Mouse (Mus musculus): ENCODE measurements around the gene Vmn1r224. TPM values are rescaled to one million over a fixed set of nuclear protein-coding genes. Genes with fewer than 3 reads are reported as not detected.

Vmn1r224 gene
- not detected in 2 replicates for polyA plus RNA-seq (2021; fragmentation: Nextera tagmentation)
- long read RNA-seq, experiment 1, result 0 reads
- long read RNA-seq, experiment 2, result 0 reads

GRCm38 (mm10) chr17:20413846-20414245 is at the start of gene Vmn1r224:
TSS of gene Vmn1r224 (plus strand) at chr17:20414146.

Other genes starting within 250 kb of the Vmn1r224 start
- gene Fpr-rs6, start 231.0 kb upstream of the Vmn1r224 start, polyA plus RNA-seq (2021; fragmentation: Nextera tagmentation), result not detected in 2 replicates
- not detected in 2 replicates for gene Vmn2r105, start 179.1 kb upstream of the Vmn1r224 start, polyA plus RNA-seq (2021; fragmentation: Nextera tagmentation)
- gene Vmn2r106, start 128.6 kb upstream of the Vmn1r224 start, polyA plus RNA-seq (2021; fragmentation: Nextera tagmentation), result not detected in 2 replicates
- not detected in 2 replicates for gene Vmn2r107, start 68.9 kb upstream of the Vmn1r224 start, polyA plus RNA-seq (2021; fragmentation: Nextera tagmentation)
- gene Vmn2r108, start 67.2 kb downstream of the Vmn1r224 start, polyA plus RNA-seq (2021; fragmentation: Nextera tagmentation), result not detected in 2 replicates
- not detected in 2 replicates for gene Vmn1r225, start 84.0 kb downstream of the Vmn1r224 start, polyA plus RNA-seq (2021; fragmentation: Nextera tagmentation)
- not detected in 2 replicates for gene Vmn2r109, start 150.6 kb downstream of the Vmn1r224 start, polyA plus RNA-seq (2021; fragmentation: Nextera tagmentation)
- not detected in 2 replicates for gene Vmn2r110, start 182.3 kb downstream of the Vmn1r224 start, polyA plus RNA-seq (2021; fragmentation: Nextera tagmentation)
- not detected in 2 replicates for gene Fpr-rs3, start 210.7 kb downstream of the Vmn1r224 start, polyA plus RNA-seq (2021; fragmentation: Nextera tagmentation)